9 mouse cellular contexts compared by ENCODE assay signal in the genomic region with DNA sequence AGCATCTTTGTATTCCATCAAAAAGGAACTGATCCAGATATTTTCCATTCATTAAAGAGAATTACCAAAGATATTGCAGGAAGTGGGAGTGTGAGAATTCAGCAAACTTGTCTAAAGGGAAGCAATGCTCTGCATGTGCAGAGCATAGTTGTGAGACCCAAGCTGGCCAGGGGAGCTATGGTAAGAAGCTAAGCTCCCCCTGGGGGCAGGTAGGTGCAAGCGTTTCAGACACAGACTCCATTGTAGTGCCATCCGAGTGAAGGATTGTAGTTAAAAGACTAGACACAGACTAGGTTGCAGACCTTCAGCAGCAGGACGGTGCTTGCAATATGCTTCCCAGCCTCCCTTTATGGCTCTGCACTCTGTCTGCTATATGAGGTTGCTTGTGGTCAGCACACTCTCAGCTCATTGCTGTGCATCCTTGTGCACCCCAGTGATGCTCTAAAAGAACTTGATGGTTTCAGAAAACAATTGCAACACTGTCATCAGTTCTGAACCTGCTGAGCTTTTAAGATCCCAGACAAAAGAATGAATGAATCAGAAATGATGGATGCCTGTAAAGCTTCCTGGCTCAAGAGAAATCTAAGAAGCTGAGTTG.
DNase-seq lines count a peak whose midpoint lies in the region; ATAC-seq lines count a peak whose summit lies in the region.
"Had no signal": no experiment of that assay in that cellular context is flagged by ENCODE, and none has a peak within 500 bp of the region (broad histone marks: within the 10 kb centered on the region; RNA-seq: fewer than 3 reads in every experiment).

No protein-coding gene starts in this region.

- no peaks in the 10 kb centered on the region for H3K36me3 ChIP-seq in limb, embryonic 11.5 days (ENCODE audit: control insufficient read depth, insufficient read depth, low read length)
- H3K36me3 ChIP-seq in limb, embryonic 10.5 days: no peaks in the 10 kb centered on the region
- H3K36me3 ChIP-seq in embryonic facial prominence, embryonic 10.5 days (replicated peaks): no peaks in the 10 kb centered on the region
- H3K36me3 ChIP-seq in midbrain, embryonic 16.5 days (ENCODE audit: control insufficient read depth, insufficient read depth, low read length): no peaks in the 10 kb centered on the region
- H3K36me3 ChIP-seq in heart, embryonic 12.5 days: no peaks in the 10 kb centered on the region
- H3K36me3 ChIP-seq: liver, embryonic 15.5 days had no signal

- H3K9ac ChIP-seq in limb, embryonic 11.5 days (ENCODE audit: low read length): no peak overlapping the region
- no peak overlapping the region for H3K9ac ChIP-seq in midbrain, embryonic 16.5 days (ENCODE audit: low read depth, low read length)
- H3K9ac ChIP-seq in heart, embryonic 12.5 days: no peak overlapping the region
- H3K9ac ChIP-seq: liver, embryonic 15.5 days had no signal

- WGBS in limb, embryonic 11.5 days: 47% methylated on average over 3 of the region's 3 CpGs
- WGBS in limb, embryonic 10.5 days: 39% methylated on average over 3 of the region's 3 CpGs
- WGBS in embryonic facial prominence, embryonic 10.5 days: 14% methylated on average over 3 of the region's 3 CpGs
- 16% methylated on average over 3 of the region's 3 CpGs for WGBS in midbrain, embryonic 16.5 days
- WGBS in heart, embryonic 12.5 days: 46% methylated on average over 3 of the region's 3 CpGs

- H3K4me1 ChIP-seq in limb, embryonic 11.5 days (ENCODE audit: control insufficient read depth, insufficient read depth, low read length): no peaks in the 10 kb centered on the region
- H3K4me1 ChIP-seq in limb, embryonic 10.5 days: no peaks in the 10 kb centered on the region
- H3K4me1 ChIP-seq in embryonic facial prominence, embryonic 10.5 days: no peaks in the 10 kb centered on the region
- H3K4me1 ChIP-seq in midbrain, embryonic 16.5 days (ENCODE audit: control insufficient read depth, insufficient read depth, low read length): no peaks in the 10 kb centered on the region
- 0 out of 2 replicates have a peak, but pooled peaks cover 3% of the 10 kb centered on the region for H3K4me1 ChIP-seq in heart, embryonic 12.5 days (replicated peaks)
- H3K4me1 ChIP-seq: liver, embryonic 15.5 days had no signal

- peak; percentile 24 for DNase-seq in limb, embryonic 11.5 days (ENCODE audit: low spot score)
- no peak for DNase-seq in limb, embryonic 10.5 days (ENCODE audit: low spot score)
- DNase-seq in NIH3T3 (ENCODE audit: low read depth): peak; percentile 22
- DNase-seq in embryonic facial prominence, embryonic 10.5 days (ENCODE audit: low spot score): peak; percentile 25
- DNase-seq: right cerebral cortex, postnatal 25 days had no signal

- no peak for ATAC-seq in limb, embryonic 11.5 days (ENCODE audit: insufficient number of reproducible peaks, low FRiP score, low TSS enrichment, low read depth)
- ATAC-seq in midbrain, embryonic 16.5 days: peak; percentile 62; the same call in 1 of the 2 replicates
- ATAC-seq in monocyte, adult 5-6 weeks (replicated peaks; ENCODE audit: insufficient number of reproducible peaks, low FRiP score, low TSS enrichment, poor library complexity, severe bottlenecking): no peak
- ATAC-seq in heart, embryonic 12.5 days (ENCODE audit: insufficient number of reproducible peaks, low FRiP score): no peak

- no peak overlapping the region for H3K4me3 ChIP-seq in limb, embryonic 11.5 days (ENCODE audit: low read depth, low read length)
- H3K4me3 ChIP-seq in limb, embryonic 10.5 days: no peak overlapping the region
- no peak overlapping the region for H3K4me3 ChIP-seq in embryonic facial prominence, embryonic 10.5 days
- no peak overlapping the region for H3K4me3 ChIP-seq in midbrain, embryonic 16.5 days (ENCODE audit: low read depth, low read length)
- no peak overlapping the region for H3K4me3 ChIP-seq in heart, embryonic 12.5 days
- H3K4me3 ChIP-seq: liver, embryonic 15.5 days had no signal

- H3K27ac ChIP-seq in limb, embryonic 11.5 days (replicated peaks; ENCODE audit: low read depth, low read length): no peak overlapping the region
- no peak overlapping the region for H3K27ac ChIP-seq in limb, embryonic 10.5 days
- no peak overlapping the region for H3K27ac ChIP-seq in embryonic facial prominence, embryonic 10.5 days (replicated peaks)
- H3K27ac ChIP-seq in midbrain, embryonic 16.5 days (ENCODE audit: low read length): no peak overlapping the region
- no peak overlapping the region for H3K27ac ChIP-seq in heart, embryonic 12.5 days (ENCODE audit: poor library complexity, severe bottlenecking)
- H3K27ac ChIP-seq: liver, embryonic 15.5 days had no signal

- no peaks in the 10 kb centered on the region for H3K27me3 ChIP-seq in limb, embryonic 11.5 days (ENCODE audit: control insufficient read depth, insufficient read depth, low read length)
- no peaks in the 10 kb centered on the region for H3K27me3 ChIP-seq in limb, embryonic 10.5 days (ENCODE audit: low read depth, poor library complexity, severe bottlenecking)
- H3K27me3 ChIP-seq in embryonic facial prominence, embryonic 10.5 days (replicated peaks; ENCODE audit: low read depth, poor library complexity, severe bottlenecking): no peaks in the 10 kb centered on the region
- H3K27me3 ChIP-seq in midbrain, embryonic 16.5 days (ENCODE audit: control insufficient read depth, insufficient read depth, low read depth, low read length): no peaks in the 10 kb centered on the region
- H3K27me3 ChIP-seq in heart, embryonic 12.5 days (replicated peaks): no peaks in the 10 kb centered on the region
- H3K27me3 ChIP-seq: liver, embryonic 15.5 days had no signal

- no peaks in the 10 kb centered on the region for H3K9me3 ChIP-seq in limb, embryonic 11.5 days (ENCODE audit: control insufficient read depth, low read length)
- no peaks in the 10 kb centered on the region for H3K9me3 ChIP-seq in limb, embryonic 10.5 days (replicated peaks)
- no peaks in the 10 kb centered on the region for H3K9me3 ChIP-seq in embryonic facial prominence, embryonic 10.5 days
- no peaks in the 10 kb centered on the region for H3K9me3 ChIP-seq in midbrain, embryonic 16.5 days (replicated peaks; ENCODE audit: control insufficient read depth, low read length, poor library complexity, severe bottlenecking)
- no peaks in the 10 kb centered on the region for H3K9me3 ChIP-seq in heart, embryonic 12.5 days (replicated peaks)
- H3K9me3 ChIP-seq: liver, embryonic 15.5 days had no signal

- H3K4me2 ChIP-seq in limb, embryonic 11.5 days (ENCODE audit: low read depth, severe bottlenecking): no peak overlapping the region
- H3K4me2 ChIP-seq in midbrain, embryonic 16.5 days (ENCODE audit: low read length): no peak overlapping the region
- no peak overlapping the region for H3K4me2 ChIP-seq in heart, embryonic 12.5 days
- H3K4me2 ChIP-seq: liver, embryonic 15.5 days had no signal
